Mouse (Mus musculus) embryonic facial prominence, embryonic 14.5 days (tissue): ENCODE data around the gene 5830473C10Rik. TPM values are rescaled to one million over a fixed set of nuclear protein-coding genes. Genes with fewer than 3 reads are reported as not detected.

Experiments used
- ATAC-seq: fragments of 200-750 bp; cut with Nextera tagmentation; 2 replicates; pipeline ENCODE4 v1.8.0; 2017; ENCODE audit warnings: low read depth, moderate number of reproducible peaks, moderate TSS enrichment
- DNase-seq: peaks from one replicate; pipeline ENCODE4 v3.0.0-alpha.2; 2015; ENCODE audit warnings: low spot score
- H3K27ac ChIP-seq: fragments of 300-500 bp; sonication (generic); replicated peaks from 2 replicates; pipeline ENCODE4 v1.5.1; 2014; ENCODE audit warnings: low read depth, mild to moderate bottlenecking, low read length, moderate library complexity
- H3K27me3 ChIP-seq: fragments of 300-500 bp; sonication (generic); replicated peaks from 2 replicates; pipeline ENCODE4 v1.6.1; 2014; ENCODE audit warnings: low read length; ENCODE audit not compliant: control insufficient read depth, insufficient read depth
- H3K36me3 ChIP-seq: fragments of 300-500 bp; sonication (generic); 2 replicates; pipeline ENCODE4 v1.6.1; 2014; ENCODE audit warnings: low read length, mixed read lengths; ENCODE audit not compliant: control insufficient read depth, insufficient read depth
- H3K4me1 ChIP-seq: fragments of 300-500 bp; sonication (generic); 2 replicates; pipeline ENCODE4 v1.6.1; 2014; ENCODE audit warnings: antibody characterized with exemption, low read length; ENCODE audit not compliant: control insufficient read depth, insufficient read depth
- H3K4me2 ChIP-seq: fragments of 300-500 bp; sonication (generic); 2 replicates; pipeline ENCODE4 v1.6.1; 2014; ENCODE audit warnings: low read depth, mild to moderate bottlenecking, low read length, moderate library complexity, mixed read lengths
- H3K4me3 ChIP-seq: fragments of 300-500 bp; sonication (generic); 2 replicates; pipeline ENCODE4 v1.5.1; 2014; ENCODE audit warnings: low read depth, mild to moderate bottlenecking, low read length
- H3K9ac ChIP-seq: fragments of 300-500 bp; sonication (generic); 2 replicates; pipeline ENCODE4 v1.6.1; 2014; ENCODE audit warnings: low read depth, mild to moderate bottlenecking, low read length, moderate library complexity, mixed read lengths
- H3K9me3 ChIP-seq: fragments of 300-500 bp; sonication (generic); 2 replicates; pipeline ENCODE4 v1.6.1; 2016; ENCODE audit warnings: low read length; ENCODE audit not compliant: control insufficient read depth
- WGBS: fragments of 180-500 bp; shearing (Covaris S2); extraction: QIAGEN DNeasy Blood & Tissue Kit; methylation state at CpG from one replicate; pipeline ENCODE4 v1.1.7; 2014; 5-methylcytosine and 5-hydroxymethylcytosine counted together
- polyA plus RNA-seq: library from polyadenylated mRNA; unstranded; fragments of >200 nt; fragmentation: Nextera tagmentation; extraction: Ambion mirVana; gene quantifications from 2 replicates; pipeline ENCODE4 v1.2.1, GENCODE M21; 2014

5830473C10Rik gene
- polyA plus RNA-seq, 1 experiment from 2014 or later: 0.10 TPM

GRCm38 (mm10) chr5:90564161-90564560, 3.3 kb downstream of the 5830473C10Rik start:
- H3K27me3 ChIP-seq: no peaks in the 10 kb centered on the region
- H3K9me3 ChIP-seq: no peaks in the 10 kb centered on the region
- H3K4me2 ChIP-seq: no peak overlapping the region
- 87% methylated on average over 4 of the region's 4 CpGs for WGBS
- H3K36me3 ChIP-seq: no peaks in the 10 kb centered on the region
- no peak for DNase-seq
- ATAC-seq: no peak
- no peaks in the 10 kb centered on the region for H3K4me1 ChIP-seq
- no peak overlapping the region for H3K9ac ChIP-seq
- no peak overlapping the region for H3K4me3 ChIP-seq
- no peak overlapping the region for H3K27ac ChIP-seq

- ATAC-seq (no peak), DNase-seq (no peak)
- WGBS: 77% methylated on average over 6 of the region's 6 CpGs
Observed at GRCm38 (mm10) chr5:90565205-90565604, 4.3 kb downstream of the 5830473C10Rik start.

GRCm38 (mm10) chr5:90567788-90568187, 6.9 kb downstream of the 5830473C10Rik start:
- Histone ChIP-seq H3K4me3 (no peak overlapping the region), H3K27ac (no peak overlapping the region), H3K9ac (no peak overlapping the region), H3K36me3 (no peaks in the 10 kb centered on the region), H3K4me1 (no peaks in the 10 kb centered on the region), H3K9me3 (no peaks in the 10 kb centered on the region), H3K4me2 (no peak overlapping the region), H3K27me3 (no peaks in the 10 kb centered on the region)
- ATAC-seq (no peak), DNase-seq (no peak)
- 68% methylated on average over 5 of the region's 5 CpGs for WGBS

More at GRCm38 (mm10) chr5:90565205-90565604, 4.3 kb downstream of the 5830473C10Rik start:
- Histone ChIP-seq H3K27me3 (no peaks in the 10 kb centered on the region), H3K9ac (no peak overlapping the region), H3K4me3 (no peak overlapping the region), H3K4me1 (no peaks in the 10 kb centered on the region), H3K9me3 (no peaks in the 10 kb centered on the region), H3K27ac (no peak overlapping the region), H3K4me2 (no peak overlapping the region), H3K36me3 (no peaks in the 10 kb centered on the region)

GRCm38 (mm10) chr5:90568338-90568737, 7.4 kb downstream of the 5830473C10Rik start:
- Histone ChIP-seq H3K4me2 (no peak overlapping the region), H3K4me3 (no peak overlapping the region), H3K4me1 (no peaks in the 10 kb centered on the region), H3K9me3 (no peaks in the 10 kb centered on the region), H3K27me3 (no peaks in the 10 kb centered on the region), H3K36me3 (no peaks in the 10 kb centered on the region), H3K27ac (no peak overlapping the region), H3K9ac (no peak overlapping the region)
- ATAC-seq (no peak), DNase-seq (peak; percentile 37)

- no peaks in the 10 kb centered on the region for H3K9me3 ChIP-seq
- no peak overlapping the region for H3K9ac ChIP-seq
- DNase-seq (no peak), ATAC-seq (no peak)
- no peaks in the 10 kb centered on the region for H3K27me3 ChIP-seq
- 33% methylated on average over 3 of the region's 3 CpGs for WGBS
- H3K4me1 ChIP-seq: no peaks in the 10 kb centered on the region
- H3K36me3 ChIP-seq: no peaks in the 10 kb centered on the region
- no peak overlapping the region for H3K27ac ChIP-seq
- H3K4me2 ChIP-seq: no peak overlapping the region
- no peak overlapping the region for H3K4me3 ChIP-seq
Observed at GRCm38 (mm10) chr5:90571216-90571615, 10.3 kb downstream of the 5830473C10Rik start.

- no peak for DNase-seq
- ATAC-seq: no peak
- H3K27ac ChIP-seq: no peak overlapping the region
- H3K36me3 ChIP-seq: no peaks in the 10 kb centered on the region
- WGBS: 76% methylated on average over 9 of the region's 9 CpGs
- H3K4me1 ChIP-seq: no peaks in the 10 kb centered on the region
- no peaks in the 10 kb centered on the region for H3K27me3 ChIP-seq
- no peak overlapping the region for H3K4me2 ChIP-seq
- H3K4me3 ChIP-seq: no peak overlapping the region
- H3K9ac ChIP-seq: no peak overlapping the region
- no peaks in the 10 kb centered on the region for H3K9me3 ChIP-seq
Observed at GRCm38 (mm10) chr5:90577751-90578150, 16.8 kb downstream of the 5830473C10Rik start.

- 78% methylated on average over 9 of the region's 9 CpGs for WGBS
- Histone ChIP-seq H3K27ac (no peak overlapping the region), H3K9me3 (no peaks in the 10 kb centered on the region), H3K9ac (no peak overlapping the region), H3K27me3 (no peaks in the 10 kb centered on the region), H3K4me1 (no peaks in the 10 kb centered on the region), H3K4me2 (no peak overlapping the region), H3K36me3 (no peaks in the 10 kb centered on the region), H3K4me3 (no peak overlapping the region)
- ATAC-seq (no peak), DNase-seq (no peak)
Observed at GRCm38 (mm10) chr5:90579556-90579955, 18.6 kb downstream of the 5830473C10Rik start.

GRCm38 (mm10) chr5:90582179-90582578, 21.3 kb downstream of the 5830473C10Rik start:
- ATAC-seq (no peak), DNase-seq (no peak)
- WGBS: 85% methylated on average over 6 of the region's 6 CpGs
- Histone ChIP-seq H3K4me1 (no peaks in the 10 kb centered on the region), H3K27me3 (no peaks in the 10 kb centered on the region), H3K9me3 (no peaks in the 10 kb centered on the region), H3K27ac (no peak overlapping the region), H3K36me3 (no peaks in the 10 kb centered on the region), H3K4me2 (no peak overlapping the region), H3K9ac (no peak overlapping the region), H3K4me3 (no peak overlapping the region)

- H3K27me3 ChIP-seq: no peaks in the 10 kb centered on the region
- H3K27ac ChIP-seq: no peak overlapping the region
- no peak overlapping the region for H3K9ac ChIP-seq
- 85% methylated on average over 7 of the region's 7 CpGs for WGBS
- no peak overlapping the region for H3K4me2 ChIP-seq
- H3K4me1 ChIP-seq: no peaks in the 10 kb centered on the region
- no peaks in the 10 kb centered on the region for H3K36me3 ChIP-seq
- no peaks in the 10 kb centered on the region for H3K9me3 ChIP-seq
- no peak for ATAC-seq
- no peak overlapping the region for H3K4me3 ChIP-seq
- DNase-seq: no peak
Observed at GRCm38 (mm10) chr5:90584799-90585198, 23.9 kb downstream of the 5830473C10Rik start.
